Mouse (Mus musculus) cerebellum, adult 11 months (tissue): ENCODE measurements at regions not wholly inside any gene's neighbourhood (a gene's known extent, or its start where the extent isn't known, plus 50 kb on each side); places are given as distances from the start of the nearest gene placed in this dataset.
"Not testable (repeated sequence)": the region's sequence is repeated elsewhere in the genome, so short reads cannot be mapped to it uniquely, and the experiment has no call there.

Source experiments
- DNase-seq: peaks from one replicate; pipeline ENCODE4 v3.0.0; 2022

DNA sequence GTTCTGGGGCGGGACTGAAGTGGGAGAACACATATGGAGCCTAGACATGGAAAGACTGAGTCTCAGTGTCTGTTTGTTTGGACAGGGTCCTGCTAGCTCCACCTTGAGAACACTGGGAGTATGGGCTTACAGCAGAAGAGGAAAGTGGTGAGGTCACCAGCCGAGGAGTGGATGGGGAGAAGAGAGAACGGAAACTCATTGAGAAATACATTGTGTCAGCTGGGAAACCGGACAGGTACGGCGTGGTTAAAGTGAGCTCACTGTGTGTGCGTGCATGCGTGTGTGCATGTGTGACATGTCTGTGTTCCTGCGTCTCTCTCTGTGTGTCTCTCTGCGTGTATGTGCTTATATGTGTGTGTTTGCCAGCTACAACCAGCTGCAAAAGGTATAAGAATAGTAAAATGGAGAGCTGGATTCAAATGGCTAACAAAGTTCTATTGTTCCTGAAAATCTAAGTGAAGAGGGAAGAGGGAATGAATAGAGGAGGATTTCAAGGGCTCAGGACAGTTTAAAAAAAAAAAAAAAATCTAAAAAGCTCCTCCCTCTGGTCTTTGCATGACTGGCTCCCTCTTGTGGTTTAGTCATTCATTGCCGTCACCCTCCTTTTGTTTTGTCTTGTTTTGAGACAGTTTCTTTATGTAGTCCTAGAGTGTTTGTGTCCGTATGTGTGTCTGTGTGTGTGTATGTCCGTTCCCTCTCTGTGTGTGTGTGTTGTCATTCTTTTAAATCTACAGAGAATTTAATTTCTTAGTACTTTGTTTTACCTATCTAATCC, 52.0 kb upstream of the Ak4 start:
- DNase-seq, result peak; percentile 38

DNA sequence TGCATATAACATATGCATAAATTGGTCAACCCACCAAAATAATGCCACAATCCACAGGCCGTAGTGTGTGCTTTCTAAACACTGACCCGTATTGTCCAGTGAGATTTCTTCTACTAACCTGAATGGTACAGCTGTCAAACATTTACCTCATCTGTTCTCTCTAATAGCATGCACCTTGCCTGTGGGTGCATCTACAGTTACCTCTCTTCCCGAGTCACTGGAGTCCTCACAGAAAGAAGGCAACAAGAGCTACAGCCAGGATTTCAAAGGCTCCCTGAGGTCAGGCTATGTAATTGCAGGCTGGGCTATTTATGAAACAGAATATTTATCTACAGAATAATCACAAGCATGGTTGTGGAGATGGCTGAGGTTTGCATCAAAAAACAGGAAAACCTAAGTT, 53.8 kb upstream of the Ak4 start:
- DNase-seq, result no peak

DNA sequence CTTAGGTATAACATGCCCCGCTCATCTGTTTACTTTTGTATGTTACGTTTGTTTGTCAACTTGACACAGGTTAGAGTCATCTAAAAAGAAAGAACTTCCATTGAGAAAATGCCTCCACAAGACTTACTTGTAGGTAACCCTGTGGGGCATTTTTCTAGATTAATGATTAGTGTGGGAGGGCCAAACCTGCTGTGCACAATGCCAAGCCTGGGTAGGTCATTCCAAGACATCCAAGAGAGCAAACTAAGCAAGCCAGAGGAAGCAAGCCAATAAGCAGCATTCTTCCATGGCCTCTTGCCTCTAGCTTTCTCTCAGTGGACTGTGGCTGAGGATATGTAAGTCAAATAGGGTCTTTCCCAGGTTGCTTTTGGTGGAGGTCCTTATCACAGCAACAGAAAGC, 54.4 kb upstream of the Ak4 start:
- DNase-seq, result no peak

DNA sequence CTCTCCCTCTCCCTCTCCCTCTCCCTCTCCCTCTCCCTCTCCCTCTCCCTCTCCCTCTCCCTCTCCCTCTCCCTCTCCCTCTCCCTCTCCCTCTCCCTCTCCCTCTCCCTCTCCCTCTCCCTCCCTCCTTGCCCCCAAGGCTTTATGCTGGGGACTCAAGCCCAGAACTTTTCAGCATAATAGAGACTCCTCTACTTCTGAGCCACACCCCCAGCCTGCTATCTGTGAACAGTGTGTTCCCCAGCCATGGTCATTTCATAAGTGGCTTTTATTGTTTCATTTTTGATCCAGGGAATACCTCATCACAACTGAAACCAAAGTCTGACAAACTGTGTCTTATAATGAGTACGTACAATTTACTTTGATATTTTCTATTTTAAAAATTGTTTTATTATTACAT, 55.8 kb upstream of the Ak4 start:
- DNase-seq, result not testable (repeated sequence)

GRCm38 (mm10) chr4:101361779-101362178, 57.3 kb upstream of the Ak4 start:
- no peak for DNase-seq

DNA sequence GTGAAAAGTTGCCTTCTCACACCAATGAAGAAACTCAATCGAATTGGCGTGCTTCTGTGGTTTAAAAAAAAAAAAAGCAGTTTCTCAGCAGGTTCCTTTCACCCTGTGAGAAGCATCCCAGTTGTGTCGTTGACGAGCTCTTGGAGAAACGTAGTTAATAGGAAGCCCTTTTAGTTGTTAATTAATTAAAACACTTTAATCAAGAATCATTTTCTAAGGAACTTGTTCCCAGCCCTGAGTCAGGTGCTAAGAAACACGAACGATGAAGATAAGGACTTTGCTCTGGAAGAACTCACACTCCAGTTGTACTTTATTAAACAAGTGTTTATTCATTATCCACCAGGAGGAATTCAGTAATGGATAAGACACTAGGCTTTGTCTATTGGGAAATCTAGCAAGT, 58.8 kb upstream of the Ak4 start:
- no peak for DNase-seq

GRCm38 (mm10) chr4:101359119-101359518, 60.0 kb upstream of the Ak4 start:
- DNase-seq, result no peak

GRCm38 (mm10) chr4:101358525-101358924, 60.6 kb upstream of the Ak4 start:
- DNase-seq, result no peak

GRCm38 (mm10) chr4:101357923-101358322, 61.2 kb upstream of the Ak4 start:
- DNase-seq, result peak; percentile 11

DNA sequence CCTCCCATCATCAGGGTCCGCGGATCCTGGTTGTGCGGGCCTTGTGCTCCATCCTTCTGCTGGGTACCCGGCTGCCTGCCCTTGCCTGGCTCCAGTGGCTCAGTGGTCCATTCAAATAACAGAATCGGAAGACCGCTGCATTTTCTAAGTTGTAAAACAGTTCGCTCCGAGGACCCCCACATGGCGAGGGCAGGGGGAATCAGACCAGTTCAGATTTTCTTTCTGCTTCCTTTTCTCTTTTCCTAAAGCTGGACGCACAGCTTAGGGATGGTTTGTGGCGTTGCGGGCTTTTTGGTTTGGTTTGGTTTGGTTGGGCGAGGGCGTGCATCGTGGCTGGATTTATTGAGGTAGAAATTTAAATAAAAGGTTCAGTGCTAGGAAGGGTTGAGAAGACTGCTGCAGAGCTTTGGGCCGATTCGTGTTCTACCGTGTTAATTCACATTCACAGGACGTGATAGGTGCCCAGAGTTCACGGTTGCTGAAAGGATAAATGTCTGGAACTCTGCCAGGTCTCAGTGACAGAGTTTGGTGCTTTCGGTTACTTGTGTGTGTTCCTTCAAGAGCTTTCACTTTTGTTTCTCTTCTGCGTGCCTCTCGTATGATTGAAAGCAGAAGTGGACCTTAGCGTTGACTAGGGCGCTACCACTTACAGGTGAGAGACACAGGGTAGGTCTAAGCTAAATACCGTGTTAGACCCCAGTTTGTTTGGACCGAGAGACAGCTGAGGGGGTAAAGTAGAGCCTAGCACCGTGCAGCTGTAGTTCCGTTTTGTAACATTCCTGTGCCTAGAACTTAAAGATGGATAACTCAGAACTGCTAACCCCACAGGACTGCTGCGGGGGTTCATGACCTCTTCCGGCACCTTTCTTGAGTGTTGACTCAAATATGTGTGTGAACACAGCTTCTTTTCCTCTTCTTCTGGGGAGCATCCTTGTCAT, 61.9 kb upstream of the Ak4 start:
- DNase-seq, result no peak

- peak; percentile 85 for DNase-seq
Measured at GRCm38 (mm10) chr4:101356093-101356953, 62.8 kb upstream of the Ak4 start.

GRCm38 (mm10) chr4:101355431-101356092, 63.5 kb upstream of the Ak4 start:
- DNase-seq, result peak; percentile 65

DNA sequence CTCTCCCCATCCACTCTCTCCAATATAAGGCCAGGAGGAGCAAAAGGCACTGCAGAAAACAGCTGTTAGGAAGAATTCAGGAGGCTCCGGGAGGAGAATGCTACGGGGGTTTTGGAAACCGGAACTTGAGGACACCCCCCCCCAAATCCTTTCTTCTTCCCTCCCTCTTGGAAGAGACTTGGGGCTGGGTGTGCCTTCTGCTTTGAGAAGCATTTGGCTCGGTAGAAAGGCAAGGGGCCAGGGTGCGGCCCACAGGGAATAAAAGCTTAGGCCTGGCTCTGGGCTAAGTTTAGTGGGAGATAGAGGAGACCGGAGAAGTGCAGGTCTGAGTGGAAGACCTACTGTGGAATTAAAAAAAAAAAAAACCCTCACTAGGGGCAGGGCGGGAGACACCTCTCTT, 64.1 kb upstream of the Ak4 start:
- DNase-seq, result peak; percentile 46

- DNase-seq, result no peak
Measured at GRCm38 (mm10) chr4:101354086-101354855, 64.8 kb upstream of the Ak4 start.

- DNase-seq, result no peak
Measured at GRCm38 (mm10) chr4:101352178-101352577, 66.9 kb upstream of the Ak4 start.

GRCm38 (mm10) chr4:101351716-101352115, 67.4 kb upstream of the Ak4 start:
- no peak for DNase-seq

DNA sequence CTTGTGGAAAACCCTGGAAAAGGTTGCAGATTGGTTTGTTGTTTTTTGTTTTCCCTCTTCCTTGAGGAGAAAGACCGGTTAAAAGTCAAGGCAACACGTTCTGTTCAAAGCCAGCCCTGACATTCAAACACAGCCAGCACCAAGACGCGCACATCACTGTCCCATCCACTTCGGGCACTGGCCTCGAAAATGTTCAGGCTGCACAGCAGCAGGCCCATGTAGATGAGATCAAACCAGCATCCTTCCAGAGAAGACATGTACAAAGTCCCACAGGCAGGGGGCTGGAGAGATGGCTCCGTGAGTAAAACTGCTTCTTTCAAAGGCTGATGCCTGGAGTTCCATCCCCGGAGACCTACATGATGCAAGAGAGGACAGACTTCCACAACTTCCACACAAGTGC, 68.4 kb upstream of the Ak4 start:
- DNase-seq, result no peak

GRCm38 (mm10) chr4:101350222-101350621, 68.9 kb upstream of the Ak4 start:
- peak; percentile 13 for DNase-seq

DNA sequence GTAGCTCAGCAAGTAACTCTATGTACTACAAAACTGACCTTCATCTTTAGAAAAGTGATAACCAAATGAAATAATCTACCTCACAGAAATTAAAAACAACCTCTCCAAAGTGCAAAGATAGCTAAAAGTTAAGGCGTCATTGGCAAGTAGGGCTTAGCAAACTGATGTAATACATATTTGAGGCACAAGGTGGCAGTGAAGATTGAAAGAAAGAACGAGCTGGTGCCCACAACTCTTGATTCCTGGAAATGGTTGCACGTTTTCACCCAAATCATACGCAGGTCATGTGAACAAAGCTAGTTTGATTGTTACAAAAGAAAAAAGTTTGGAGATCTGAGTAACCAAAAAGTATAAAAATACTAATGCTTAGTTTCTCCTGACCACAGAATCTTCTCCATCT, 69.7 kb upstream of the Ak4 start:
- DNase-seq, result peak; percentile 38

DNA sequence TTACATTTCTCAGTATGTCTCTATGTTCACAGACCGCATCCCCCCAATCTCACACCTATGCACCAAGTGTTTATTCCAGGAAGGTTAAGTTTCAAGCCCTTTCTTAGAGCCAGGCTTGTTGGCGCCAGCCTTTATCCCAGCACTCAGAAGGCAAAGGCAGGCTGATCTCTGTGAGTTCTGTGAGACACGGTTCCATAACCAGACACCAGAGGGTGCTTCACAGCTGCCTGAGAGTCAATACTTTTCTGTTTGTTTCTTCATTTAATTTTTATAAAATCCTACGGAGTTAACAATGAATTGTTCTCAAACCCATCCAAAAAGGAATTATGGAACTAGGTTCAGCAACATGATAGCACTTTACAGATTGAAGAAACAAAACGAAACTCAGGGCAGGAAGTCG, 71.8 kb upstream of the Ak4 start:
- DNase-seq, result no peak

- DNase-seq, result no peak
Measured at GRCm38 (mm10) chr4:101342071-101342762, 76.9 kb upstream of the Ak4 start.
